Mouse (Mus musculus): ENCODE measurements at regions not wholly inside any gene's neighbourhood (a gene's known extent, or its start where the extent isn't known, plus 50 kb on each side); places are given as distances from the start of the nearest gene placed in this dataset.
A peak's percentile ranks its signal among the peaks of the same experiment; 100 is the strongest.

GRCm38 (mm10) chr2:83105070-83105469 lies 161.6 kb downstream of the Fsip2 start:
- Histone ChIP-seq H3K4me2 (no peak overlapping the region), H3K9ac (ENCODE audit: low read length) (no peak overlapping the region), H3K9me3 (ENCODE audit: control insufficient read depth, low read length) (no peaks in the 10 kb centered on the region), H3K36me3 (ENCODE audit: control insufficient read depth, insufficient read depth, low read length) (no peaks in the 10 kb centered on the region), H3K4me3 (ENCODE audit: low read depth, low read length) (no peak overlapping the region), H3K4me1 (ENCODE audit: control insufficient read depth, insufficient read depth, low read length) (no peaks in the 10 kb centered on the region), H3K27ac (ENCODE audit: low read depth, low read length) (no peak overlapping the region), H3K27me3 (ENCODE audit: control insufficient read depth, insufficient read depth, low read length) (no peaks in the 10 kb centered on the region)
- ATAC-seq (ENCODE audit: low FRiP score) (no peak), DNase-seq (ENCODE audit: low spot score, missing footprints) (no peak)
- 83% methylated on average over 2 of the region's 2 CpGs for WGBS

- ATAC-seq (ENCODE audit: low FRiP score) (no peak), DNase-seq (ENCODE audit: low spot score, missing footprints) (no peak)
- WGBS: 92% methylated on average over 4 of the region's 4 CpGs
- H3K36me3 ChIP-seq (ENCODE audit: control insufficient read depth, insufficient read depth, low read length): no peaks in the 10 kb centered on the region
- no peaks in the 10 kb centered on the region for H3K9me3 ChIP-seq (ENCODE audit: control insufficient read depth, low read length)
- no peaks in the 10 kb centered on the region for H3K27me3 ChIP-seq (ENCODE audit: control insufficient read depth, insufficient read depth, low read length)
- H3K27ac ChIP-seq (ENCODE audit: low read depth, low read length): no peak overlapping the region
- no peak overlapping the region for H3K4me2 ChIP-seq
- H3K4me1 ChIP-seq (ENCODE audit: control insufficient read depth, insufficient read depth, low read length): no peaks in the 10 kb centered on the region
- no peak overlapping the region for H3K4me3 ChIP-seq (ENCODE audit: low read depth, low read length)
- H3K9ac ChIP-seq (ENCODE audit: low read length): no peak overlapping the region
Observed at GRCm38 (mm10) chr2:83126340-83126739, 182.9 kb downstream of the Fsip2 start.

GRCm38 (mm10) chr2:83130709-83131108 lies 187.3 kb downstream of the Fsip2 start:
- Histone ChIP-seq H3K27ac (ENCODE audit: low read depth, low read length) (no peak overlapping the region), H3K9me3 (ENCODE audit: control insufficient read depth, low read length) (no peaks in the 10 kb centered on the region), H3K4me1 (ENCODE audit: control insufficient read depth, insufficient read depth, low read length) (no peaks in the 10 kb centered on the region), H3K4me3 (ENCODE audit: low read depth, low read length) (no peak overlapping the region), H3K9ac (ENCODE audit: low read length) (no peak overlapping the region), H3K27me3 (ENCODE audit: control insufficient read depth, insufficient read depth, low read length) (no peaks in the 10 kb centered on the region), H3K36me3 (ENCODE audit: control insufficient read depth, insufficient read depth, low read length) (no peaks in the 10 kb centered on the region), H3K4me2 (no peak overlapping the region)
- DNase-seq (ENCODE audit: low spot score, missing footprints) (no peak), ATAC-seq (ENCODE audit: low FRiP score) (no peak)
- WGBS: 78% methylated on average over 2 of the region's 2 CpGs

- WGBS: 36% methylated on average over 4 of the region's 4 CpGs
- no peak overlapping the region for H3K4me2 ChIP-seq
- no peaks in the 10 kb centered on the region for H3K4me1 ChIP-seq (ENCODE audit: control insufficient read depth, insufficient read depth, low read length)
- no peaks in the 10 kb centered on the region for H3K36me3 ChIP-seq (ENCODE audit: control insufficient read depth, insufficient read depth, low read length)
- H3K27me3 ChIP-seq (ENCODE audit: control insufficient read depth, insufficient read depth, low read length): no peaks in the 10 kb centered on the region
- no peak overlapping the region for H3K9ac ChIP-seq (ENCODE audit: low read length)
- H3K27ac ChIP-seq (ENCODE audit: low read depth, low read length): no peak overlapping the region
- H3K4me3 ChIP-seq (ENCODE audit: low read depth, low read length): no peak overlapping the region
- no peaks in the 10 kb centered on the region for H3K9me3 ChIP-seq (ENCODE audit: control insufficient read depth, low read length)
- ATAC-seq (ENCODE audit: low FRiP score) (peak; percentile 76), DNase-seq (ENCODE audit: low spot score, missing footprints) (peak; percentile 82)
Observed at GRCm38 (mm10) chr2:83131285-83131852, 187.9 kb downstream of the Fsip2 start.

- 54% methylated on average over 4 of the region's 4 CpGs for WGBS
- Histone ChIP-seq H3K9me3 (ENCODE audit: control insufficient read depth, low read length) (no peaks in the 10 kb centered on the region), H3K4me2 (no peak overlapping the region), H3K36me3 (ENCODE audit: control insufficient read depth, insufficient read depth, low read length) (no peaks in the 10 kb centered on the region), H3K9ac (ENCODE audit: low read length) (no peak overlapping the region), H3K4me1 (ENCODE audit: control insufficient read depth, insufficient read depth, low read length) (no peaks in the 10 kb centered on the region; the same call in 1 of the 2 replicates), H3K27me3 (ENCODE audit: control insufficient read depth, insufficient read depth, low read length) (no peaks in the 10 kb centered on the region), H3K27ac (ENCODE audit: low read depth, low read length) (no peak overlapping the region), H3K4me3 (ENCODE audit: low read depth, low read length) (no peak overlapping the region)
- ATAC-seq (ENCODE audit: low FRiP score) (peak; percentile 70), DNase-seq (ENCODE audit: low spot score, missing footprints) (no peak)
Observed at GRCm38 (mm10) chr2:83165853-83166252, 222.4 kb downstream of the Fsip2 start.

All from midbrain, embryonic 11.5 days (tissue).